Mouse (Mus musculus): Measurements from ENCODE around the gene Tmem53. TPM values are rescaled to one million over a fixed set of nuclear protein-coding genes. Genes with fewer than 3 reads are reported as not detected.

Tmem53 gene
- polyA plus RNA-seq, 1 experiment from 2014 or later: 11.6 TPM

GRCm38 (mm10) chr4:117220741-117221515, 30.8 kb upstream of the Tmem53 start:
- 80% methylated on average over 9 of the region's 9 CpGs for WGBS
- ATAC-seq (ENCODE audit: low FRiP score): no peak
- no peak overlapping the region for H3K9ac ChIP-seq

GRCm38 (mm10) chr4:117221836-117222235, 29.9 kb upstream of the Tmem53 start:
- H3K36me3 ChIP-seq (replicated peaks; ENCODE audit: control insufficient read depth, insufficient read depth): no peaks in the 10 kb centered on the region
- no peak overlapping the region for H3K27ac ChIP-seq
- H3K4me3 ChIP-seq (replicated peaks; ENCODE audit: low read length): no peak overlapping the region
- no peak overlapping the region for H3K4me2 ChIP-seq (replicated peaks)
- H3K9ac ChIP-seq: no peak overlapping the region
- 82% methylated on average over 9 of the region's 9 CpGs for whole genome bisulfite sequencing
- DNase-seq (ENCODE audit: low spot score): no peak
- no peaks in the 10 kb centered on the region for H3K4me1 ChIP-seq (replicated peaks; ENCODE audit: control insufficient read depth, insufficient read depth, low read length)
- no peaks in the 10 kb centered on the region for H3K27me3 ChIP-seq (ENCODE audit: control insufficient read depth, insufficient read depth, low read length)
- no peak for ATAC-seq (ENCODE audit: low FRiP score)
- no peaks in the 10 kb centered on the region for H3K9me3 ChIP-seq (ENCODE audit: control insufficient read depth, low read length)

More at GRCm38 (mm10) chr4:117220741-117221515, 30.8 kb upstream of the Tmem53 start:
- H3K9me3 ChIP-seq (ENCODE audit: control insufficient read depth, low read length): no peaks in the 10 kb centered on the region
- no peaks in the 10 kb centered on the region for H3K27me3 ChIP-seq (ENCODE audit: control insufficient read depth, insufficient read depth, low read length)
- no peaks in the 10 kb centered on the region for H3K36me3 ChIP-seq (replicated peaks; ENCODE audit: control insufficient read depth, insufficient read depth)
- no peak overlapping the region for H3K4me3 ChIP-seq (replicated peaks; ENCODE audit: low read length)
- DNase-seq (ENCODE audit: low spot score): no peak
- no peak overlapping the region for H3K4me2 ChIP-seq (replicated peaks)
- no peaks in the 10 kb centered on the region for H3K4me1 ChIP-seq (replicated peaks; ENCODE audit: control insufficient read depth, insufficient read depth, low read length)
- no peak overlapping the region for H3K27ac ChIP-seq

- 33% methylated on average over 5 of the region's 5 CpGs for WGBS
- H3K9me3 ChIP-seq (ENCODE audit: control insufficient read depth, low read length): no peaks in the 10 kb centered on the region
- H3K36me3 ChIP-seq (replicated peaks; ENCODE audit: control insufficient read depth, insufficient read depth): no peaks in the 10 kb centered on the region
- no peaks in the 10 kb centered on the region for H3K4me1 ChIP-seq (replicated peaks; ENCODE audit: control insufficient read depth, insufficient read depth, low read length)
- H3K9ac ChIP-seq: no peak overlapping the region
- H3K27me3 ChIP-seq (ENCODE audit: control insufficient read depth, insufficient read depth, low read length): no peaks in the 10 kb centered on the region
- H3K4me2 ChIP-seq (replicated peaks): no peak overlapping the region
- ATAC-seq (ENCODE audit: low FRiP score) (no peak), DNase-seq (ENCODE audit: low spot score) (no peak)
- H3K4me3 ChIP-seq (replicated peaks; ENCODE audit: low read length): no peak overlapping the region
- H3K27ac ChIP-seq: no peak overlapping the region
Measured at GRCm38 (mm10) chr4:117223001-117223400, 28.8 kb upstream of the Tmem53 start.

- no peaks in the 10 kb centered on the region for H3K27me3 ChIP-seq (ENCODE audit: control insufficient read depth, insufficient read depth, low read length)
- WGBS: 80% methylated on average over 8 of the region's 8 CpGs
- no peaks in the 10 kb centered on the region for H3K36me3 ChIP-seq (replicated peaks; ENCODE audit: control insufficient read depth, insufficient read depth)
- H3K4me1 ChIP-seq (replicated peaks; ENCODE audit: control insufficient read depth, insufficient read depth, low read length): no peaks in the 10 kb centered on the region
- no peak overlapping the region for H3K4me2 ChIP-seq (replicated peaks)
- no peak overlapping the region for H3K9ac ChIP-seq
- H3K4me3 ChIP-seq (replicated peaks; ENCODE audit: low read length): no peak overlapping the region
- H3K9me3 ChIP-seq (ENCODE audit: control insufficient read depth, low read length): no peaks in the 10 kb centered on the region
- no peak for ATAC-seq (ENCODE audit: low FRiP score)
- DNase-seq (ENCODE audit: low spot score): no peak
- no peak overlapping the region for H3K27ac ChIP-seq
Measured at GRCm38 (mm10) chr4:117224122-117224521, 27.6 kb upstream of the Tmem53 start.

- ATAC-seq (ENCODE audit: low FRiP score): no peak
- no peaks in the 10 kb centered on the region for H3K36me3 ChIP-seq (replicated peaks; ENCODE audit: control insufficient read depth, insufficient read depth)
- DNase-seq (ENCODE audit: low spot score): no peak
- H3K9me3 ChIP-seq (ENCODE audit: control insufficient read depth, low read length): no peaks in the 10 kb centered on the region
- H3K27ac ChIP-seq: no peak overlapping the region
- H3K9ac ChIP-seq: no peak overlapping the region
- no peak overlapping the region for H3K4me2 ChIP-seq (replicated peaks)
- H3K4me3 ChIP-seq (replicated peaks; ENCODE audit: low read length): no peak overlapping the region
- H3K4me1 ChIP-seq (replicated peaks; ENCODE audit: control insufficient read depth, insufficient read depth, low read length): no peaks in the 10 kb centered on the region
- H3K27me3 ChIP-seq (ENCODE audit: control insufficient read depth, insufficient read depth, low read length): no peaks in the 10 kb centered on the region
Measured at GRCm38 (mm10) chr4:117225250-117225649, 26.5 kb upstream of the Tmem53 start.

- H3K27ac ChIP-seq: no peak overlapping the region
- no peak for ATAC-seq (ENCODE audit: low FRiP score)
- no peak for DNase-seq (ENCODE audit: low spot score)
- no peaks in the 10 kb centered on the region for H3K9me3 ChIP-seq (ENCODE audit: control insufficient read depth, low read length)
- H3K9ac ChIP-seq: no peak overlapping the region
- no peak overlapping the region for H3K4me2 ChIP-seq (replicated peaks)
- H3K36me3 ChIP-seq (replicated peaks; ENCODE audit: control insufficient read depth, insufficient read depth): no peaks in the 10 kb centered on the region
- no peak overlapping the region for H3K4me3 ChIP-seq (replicated peaks; ENCODE audit: low read length)
- no peaks in the 10 kb centered on the region for H3K4me1 ChIP-seq (replicated peaks; ENCODE audit: control insufficient read depth, insufficient read depth, low read length)
- WGBS: 74% methylated on average over 15 of the region's 15 CpGs
- no peaks in the 10 kb centered on the region for H3K27me3 ChIP-seq (ENCODE audit: control insufficient read depth, insufficient read depth, low read length)
Measured at GRCm38 (mm10) chr4:117229590-117229989, 22.2 kb upstream of the Tmem53 start.

- DNase-seq (ENCODE audit: low spot score): no peak
- H3K4me3 ChIP-seq (replicated peaks; ENCODE audit: low read length): no peak overlapping the region
- no peak overlapping the region for H3K27ac ChIP-seq
- ATAC-seq (ENCODE audit: low FRiP score): no peak
- no peaks in the 10 kb centered on the region for H3K4me1 ChIP-seq (replicated peaks; ENCODE audit: control insufficient read depth, insufficient read depth, low read length)
- H3K4me2 ChIP-seq (replicated peaks): no peak overlapping the region
- WGBS: 49% methylated on average over 10 of the region's 10 CpGs
- H3K9me3 ChIP-seq (ENCODE audit: control insufficient read depth, low read length): no peaks in the 10 kb centered on the region
- H3K9ac ChIP-seq: no peak overlapping the region
- H3K36me3 ChIP-seq (replicated peaks; ENCODE audit: control insufficient read depth, insufficient read depth): no peaks in the 10 kb centered on the region
- no peaks in the 10 kb centered on the region for H3K27me3 ChIP-seq (ENCODE audit: control insufficient read depth, insufficient read depth, low read length)
Measured at GRCm38 (mm10) chr4:117230331-117230730, 21.4 kb upstream of the Tmem53 start.

- no peak for DNase-seq (ENCODE audit: low spot score)
- H3K36me3 ChIP-seq (replicated peaks; ENCODE audit: control insufficient read depth, insufficient read depth): no peaks in the 10 kb centered on the region
- no peak for ATAC-seq (ENCODE audit: low FRiP score)
- WGBS: 85% methylated on average over 2 of the region's 2 CpGs
- H3K4me1 ChIP-seq (replicated peaks; ENCODE audit: control insufficient read depth, insufficient read depth, low read length): no peaks in the 10 kb centered on the region
- no peak overlapping the region for H3K27ac ChIP-seq
- H3K9ac ChIP-seq: no peak overlapping the region
- H3K4me3 ChIP-seq (replicated peaks; ENCODE audit: low read length): no peak overlapping the region
- no peaks in the 10 kb centered on the region for H3K9me3 ChIP-seq (ENCODE audit: control insufficient read depth, low read length)
- H3K27me3 ChIP-seq (ENCODE audit: control insufficient read depth, insufficient read depth, low read length): no peaks in the 10 kb centered on the region
- H3K4me2 ChIP-seq (replicated peaks): no peak overlapping the region
Measured at GRCm38 (mm10) chr4:117231208-117231607, 20.5 kb upstream of the Tmem53 start.

GRCm38 (mm10) chr4:117234166-117234741, 17.5 kb upstream of the Tmem53 start:
- Histone ChIP-seq H3K9ac (no peak overlapping the region), H3K9me3 (ENCODE audit: control insufficient read depth, low read length) (no peaks in the 10 kb centered on the region), H3K27me3 (ENCODE audit: control insufficient read depth, insufficient read depth, low read length) (no peaks in the 10 kb centered on the region), H3K4me1 (replicated peaks; ENCODE audit: control insufficient read depth, insufficient read depth, low read length) (no peaks in the 10 kb centered on the region), H3K36me3 (replicated peaks; ENCODE audit: control insufficient read depth, insufficient read depth) (no peaks in the 10 kb centered on the region), H3K4me2 (replicated peaks) (no peak overlapping the region), H3K27ac (no peak overlapping the region), H3K4me3 (replicated peaks; ENCODE audit: low read length) (no peak overlapping the region)
- ATAC-seq (ENCODE audit: low FRiP score) (no peak), DNase-seq (ENCODE audit: low spot score) (no peak)
- 67% methylated on average over 7 of the region's 7 CpGs for WGBS

Measured in hindbrain, embryonic 14.5 days (tissue).